Mouse (Mus musculus) forebrain, embryonic 16.5 days (tissue): ENCODE measurements around the gene Mdm4. TPM values are rescaled to one million over a fixed set of nuclear protein-coding genes. Genes with fewer than 3 reads are reported as not detected.
"Not testable (repeated sequence)": the region's sequence is repeated elsewhere in the genome, so short reads cannot be mapped to it uniquely, and the experiment has no call there.

Experiments used
- ATAC-seq: fragments of 200-750 bp; cut with Nextera tagmentation; 2 replicates; pipeline ENCODE4 v1.8.0; 2017; ENCODE audit warnings: mild to moderate bottlenecking, moderate library complexity
- H3K27ac ChIP-seq: fragments of 300-500 bp; sonication (generic); 2 replicates; pipeline ENCODE4 v1.5.1; 2014; ENCODE audit warnings: low read length, control low read depth
- H3K27me3 ChIP-seq: fragments of 300-500 bp; sonication (generic); replicated peaks from 2 replicates; pipeline ENCODE4 v1.6.1; 2014; ENCODE audit warnings: low read length; ENCODE audit not compliant: control insufficient read depth, insufficient read depth
- H3K36me3 ChIP-seq: fragments of 300-500 bp; sonication (generic); 2 replicates; pipeline ENCODE4 v1.6.1; 2014; ENCODE audit not compliant: control insufficient read depth, insufficient read depth
- H3K4me1 ChIP-seq: fragments of 300-500 bp; sonication (generic); replicated peaks from 2 replicates; pipeline ENCODE4 v1.6.1; 2014; ENCODE audit warnings: low read length; ENCODE audit not compliant: control insufficient read depth, insufficient read depth
- H3K4me2 ChIP-seq: fragments of 300-500 bp; sonication (generic); 2 replicates; pipeline ENCODE4 v1.6.1; 2014; ENCODE audit warnings: mild to moderate bottlenecking, low read length, control low read depth
- H3K4me3 ChIP-seq: fragments of 300-500 bp; sonication (generic); replicated peaks from 2 replicates; pipeline ENCODE4 v1.5.1; 2014; ENCODE audit warnings: mild to moderate bottlenecking, low read length, control low read depth
- H3K9ac ChIP-seq: fragments of 300-500 bp; sonication (generic); replicated peaks from 2 replicates; pipeline ENCODE4 v1.6.1; 2014; ENCODE audit warnings: low read depth, low read length, control low read depth
- H3K9me3 ChIP-seq: fragments of 300-500 bp; sonication (generic); 2 replicates; pipeline ENCODE4 v1.6.1; 2016; ENCODE audit warnings: low read length; ENCODE audit not compliant: control insufficient read depth
- WGBS: fragments of 180-500 bp; shearing (Covaris S2); extraction: QIAGEN DNeasy Blood & Tissue Kit; methylation state at CpG from one replicate; pipeline ENCODE4 v1.1.7; 2014; 5-methylcytosine and 5-hydroxymethylcytosine counted together
- polyA plus RNA-seq: library from polyadenylated mRNA; unstranded; fragments of >200 nt; fragmentation: Nextera tagmentation; extraction: Ambion mirVana; gene quantifications from 2 replicates; pipeline ENCODE4 v1.2.1, GENCODE M21; 2015

Gene Mdm4
- polyA plus RNA-seq, 1 experiment from 2014 or later: 50.6 TPM

- peak; percentile 22; the same call in 1 of the 2 replicates for ATAC-seq
- H3K9me3 ChIP-seq: no peaks in the 10 kb centered on the region
- 4% methylated on average over 15 of the region's 15 CpGs for WGBS
Measured at GRCm38 (mm10) chr1:133045011-133045860, 14.9 kb upstream of the Mdm4 start, which contains the start of gene Pik3c2b. TSS of gene Pik3c2b (plus strand) at chr1:133045667.

GRCm38 (mm10) chr1:133039505-133039949, 9.2 kb upstream of the Mdm4 start:
- 4% methylated on average over 4 of the region's 4 CpGs for WGBS
- no peak overlapping the region for H3K4me2 ChIP-seq
- no peaks in the 10 kb centered on the region for H3K9me3 ChIP-seq
- H3K9ac ChIP-seq: no peak overlapping the region
- ATAC-seq: peak; percentile 86
- no peaks in the 10 kb centered on the region for H3K27me3 ChIP-seq
- H3K4me3 ChIP-seq: no peak overlapping the region
- no peaks in the 10 kb centered on the region for H3K36me3 ChIP-seq
- H3K4me1 ChIP-seq: no peaks in the 10 kb centered on the region
- H3K27ac ChIP-seq: no peak overlapping the region

More at GRCm38 (mm10) chr1:133045011-133045860, 14.9 kb upstream of the Mdm4 start, which contains the start of gene Pik3c2b:
- H3K4me3 ChIP-seq: peak within 1 kb of the TSS; percentile 92
- H3K36me3 ChIP-seq: no peaks in the 10 kb centered on the region
- peak within 1 kb of the TSS; percentile 85 for H3K4me2 ChIP-seq
- H3K9ac ChIP-seq: peak within 1 kb of the TSS; percentile 99
- H3K4me1 ChIP-seq: peaks cover 39% of the 10 kb centered on the region
- peak within 1 kb of the TSS; percentile 96 for H3K27ac ChIP-seq
- H3K27me3 ChIP-seq: no peaks in the 10 kb centered on the region

GRCm38 (mm10) chr1:133034682-133035081, 4.3 kb upstream of the Mdm4 start:
- H3K4me1 ChIP-seq, H3K9me3 ChIP-seq, H3K36me3 ChIP-seq, H3K4me3 ChIP-seq, H3K4me2 ChIP-seq, H3K9ac ChIP-seq, H3K27ac ChIP-seq, ATAC-seq, H3K27me3 ChIP-seq: not testable (repeated sequence)
- WGBS: 65% methylated on average over 7 of the region's 7 CpGs

GRCm38 (mm10) chr1:133034091-133034460, 3.7 kb upstream of the Mdm4 start:
- peak; percentile 74 for ATAC-seq
- Histone ChIP-seq H3K9me3 (no peaks in the 10 kb centered on the region), H3K27ac (no peak overlapping the region), H3K4me3 (peak overlapping the region; percentile 64), H3K4me1 (peaks cover 8% of the 10 kb centered on the region), H3K4me2 (peak overlapping the region; percentile 62), H3K9ac (no peak overlapping the region; the same call in 1 of the 2 replicates), H3K27me3 (no peaks in the 10 kb centered on the region), H3K36me3 (no peaks in the 10 kb centered on the region)
- 2% methylated on average over 11 of the region's 11 CpGs for WGBS

DNA sequence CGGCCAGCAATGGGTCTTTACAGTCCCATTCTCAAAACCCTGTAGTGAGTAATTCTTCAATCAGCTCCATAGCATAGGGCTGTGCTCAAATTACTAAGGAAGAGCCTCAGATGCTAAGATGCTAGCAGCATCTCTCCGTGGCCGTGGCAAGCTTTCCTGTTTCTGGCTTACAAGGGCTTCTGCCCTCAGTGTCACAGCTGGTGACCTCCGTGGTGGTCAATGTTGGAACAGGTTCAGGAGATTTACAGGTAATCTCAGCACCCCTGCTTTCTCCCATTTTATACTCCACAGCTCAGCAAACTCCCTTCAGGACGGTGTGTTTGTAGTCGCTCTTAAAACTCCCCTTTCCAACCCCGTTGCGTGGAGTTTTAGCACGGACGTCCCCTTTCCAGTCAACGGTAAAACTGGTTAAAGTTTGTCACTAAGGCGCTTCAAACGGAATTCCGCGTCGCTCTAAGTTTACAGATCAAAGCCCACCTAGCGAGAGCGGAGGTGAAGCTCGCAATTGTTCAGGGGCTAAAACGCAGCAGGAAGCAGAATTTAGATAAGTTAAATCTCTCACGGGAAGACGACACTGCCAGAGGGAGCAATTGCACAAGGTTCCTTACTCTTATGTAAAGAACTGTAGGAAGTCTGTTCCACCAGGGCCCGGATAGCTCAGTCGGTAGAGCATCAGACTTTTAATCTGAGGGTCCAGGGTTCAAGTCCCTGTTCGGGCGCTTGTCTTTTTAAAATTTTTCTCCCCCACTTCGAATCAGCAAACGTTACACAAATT, 3.1 kb upstream of the Mdm4 start:
- WGBS: under 1% methylated on average over 28 of the region's 28 CpGs
- Histone ChIP-seq H3K4me3 (peak overlapping the region; percentile 64), H3K9me3 (no peaks in the 10 kb centered on the region), H3K27ac (peak overlapping the region; percentile 63), H3K27me3 (no peaks in the 10 kb centered on the region), H3K4me1 (peaks cover 8% of the 10 kb centered on the region), H3K9ac (peak overlapping the region; percentile 60), H3K4me2 (peak overlapping the region; percentile 62), H3K36me3 (no peaks in the 10 kb centered on the region)
- ATAC-seq: peak; percentile 92

GRCm38 (mm10) chr1:133032981-133033315, 2.6 kb upstream of the Mdm4 start:
- H3K27me3 ChIP-seq: no peaks in the 10 kb centered on the region
- ATAC-seq: 0 out of 2 replicates have a peak, but pooled peaks have one; percentile 15
- H3K9me3 ChIP-seq: no peaks in the 10 kb centered on the region
- peaks cover 8% of the 10 kb centered on the region for H3K4me1 ChIP-seq
- peak overlapping the region; percentile 63 for H3K27ac ChIP-seq
- peak overlapping the region; percentile 62 for H3K4me2 ChIP-seq
- WGBS: 7% methylated on average over 5 of the region's 5 CpGs
- no peaks in the 10 kb centered on the region for H3K36me3 ChIP-seq
- H3K9ac ChIP-seq: peak overlapping the region; percentile 60
- H3K4me3 ChIP-seq: peak overlapping the region; percentile 64

DNA sequence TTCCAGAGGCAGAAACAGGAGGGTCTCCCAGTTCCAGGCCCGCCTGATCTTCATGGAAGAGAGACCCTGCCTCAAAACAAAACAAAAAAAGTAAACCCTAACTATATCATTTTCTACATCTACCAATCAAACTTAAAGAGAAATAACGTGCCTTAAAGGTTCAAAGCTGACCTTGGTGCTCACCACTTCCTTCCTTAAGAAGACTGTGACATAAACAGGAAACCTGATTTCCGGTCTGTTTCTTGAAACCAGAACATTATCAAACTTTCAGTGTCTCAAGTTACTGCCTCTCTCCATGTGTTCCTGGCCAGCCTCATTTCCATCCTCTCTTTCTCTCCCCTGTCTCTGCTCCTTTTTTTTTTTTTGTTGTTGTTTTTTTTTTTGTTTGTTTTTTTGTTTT, 617 bp downstream of the Mdm4 start:
- Histone ChIP-seq H3K36me3 (no peaks in the 10 kb centered on the region), H3K27me3 (no peaks in the 10 kb centered on the region), H3K9me3 (no peaks in the 10 kb centered on the region), H3K27ac (no peak overlapping the region), H3K4me2 (no peak overlapping the region), H3K4me3 (no peak overlapping the region), H3K9ac (no peak overlapping the region), H3K4me1 (peaks cover 8% of the 10 kb centered on the region)
- 91% methylated on average over 3 of the region's 3 CpGs for WGBS
- no peak for ATAC-seq

DNA sequence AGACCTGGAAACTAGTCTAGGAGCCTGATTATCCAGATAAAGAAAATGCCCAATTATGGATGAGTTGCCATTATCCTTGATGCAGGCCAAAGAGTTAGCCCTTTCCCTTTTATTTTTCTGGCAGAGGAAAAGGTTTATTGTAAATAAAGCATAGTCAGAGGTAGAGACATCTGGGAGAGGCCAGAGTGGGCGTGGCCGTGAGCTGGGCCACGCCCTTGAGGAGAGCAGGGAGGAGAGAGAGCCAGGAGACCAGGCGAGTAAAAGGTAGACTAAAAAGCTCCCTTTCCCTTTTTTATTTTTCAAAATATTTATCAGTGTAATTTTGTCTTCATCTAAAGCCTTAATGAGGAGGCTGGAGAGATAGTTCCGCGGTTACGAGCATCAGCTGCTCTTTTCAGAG, 2.4 kb downstream of the Mdm4 start:
- Histone ChIP-seq H3K27ac (no peak overlapping the region), H3K4me2 (no peak overlapping the region), H3K4me1 (peaks cover 14% of the 10 kb centered on the region), H3K27me3 (no peaks in the 10 kb centered on the region), H3K9ac (no peak overlapping the region), H3K9me3 (no peaks in the 10 kb centered on the region), H3K4me3 (no peak overlapping the region), H3K36me3 (no peaks in the 10 kb centered on the region)
- ATAC-seq: no peak
- 42% methylated on average over 7 of the region's 7 CpGs for WGBS

DNA sequence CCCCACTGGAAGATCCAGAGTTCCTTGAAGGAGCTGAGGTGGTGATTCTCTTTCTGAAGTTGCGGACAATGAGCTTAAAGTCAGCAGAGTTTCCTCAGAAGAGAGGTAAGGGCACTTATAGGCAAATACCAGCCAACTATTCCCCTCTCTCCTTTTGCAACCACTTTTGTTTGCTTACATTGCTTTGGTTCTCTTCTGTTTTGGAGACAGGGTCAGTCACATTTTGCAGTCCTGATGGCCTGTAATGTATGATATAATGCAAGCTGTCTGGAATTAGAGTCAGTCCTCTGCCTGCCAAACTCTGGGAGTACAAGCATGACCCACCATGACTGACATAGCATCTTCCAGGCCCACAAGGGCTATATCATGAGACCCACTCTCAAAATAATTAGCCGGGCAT, 3.2 kb downstream of the Mdm4 start:
- H3K27ac ChIP-seq: no peak overlapping the region
- no peak overlapping the region for H3K4me2 ChIP-seq
- H3K4me3 ChIP-seq: no peak overlapping the region
- 93% methylated on average over 2 of the region's 2 CpGs for WGBS
- no peaks in the 10 kb centered on the region for H3K9me3 ChIP-seq
- no peak for ATAC-seq
- no peaks in the 10 kb centered on the region for H3K27me3 ChIP-seq
- no peak overlapping the region for H3K9ac ChIP-seq
- no peaks in the 10 kb centered on the region for H3K36me3 ChIP-seq
- peaks cover 9% of the 10 kb centered on the region for H3K4me1 ChIP-seq
